Mouse (Mus musculus): Measurements from ENCODE around the gene Pdcd2.

DNA sequence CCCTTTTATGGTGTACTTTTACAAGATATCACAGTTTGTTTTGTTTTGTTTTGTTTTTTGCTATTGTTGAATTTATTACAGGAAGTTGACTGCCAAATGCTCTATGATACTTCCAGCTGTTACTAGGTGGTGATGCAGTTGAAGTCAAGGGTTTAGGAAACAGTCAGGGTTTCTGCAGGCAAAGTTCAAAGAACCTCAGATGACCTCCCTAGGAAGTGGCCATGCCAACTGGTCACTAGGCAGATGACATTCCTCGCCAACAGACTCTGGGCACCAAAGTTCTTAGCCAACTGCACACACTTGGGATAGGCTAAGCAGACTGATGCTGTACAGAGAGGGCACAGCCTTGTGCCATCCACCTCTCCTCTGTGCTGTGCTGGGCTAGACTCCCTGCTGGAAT lies 48.0 kb upstream of the Pdcd2 start:
- TF ChIP-seq CTCF (IDR thresholded peaks at IDR 0.05; ENCODE audit: extremely low read depth, insufficient read length, insufficient replicate concordance, low read depth, low read length): no peak
- no peak for TF ChIP-seq POLR2A (IDR thresholded peaks at IDR 0.05; ENCODE audit: low read depth, low read length)

Data from small intestine, adult 2 months (tissue).